Mouse (Mus musculus) stomach, postnatal 0 days (tissue): ENCODE data around the gene Gabbr1.
A peak's percentile ranks its signal among the peaks of the same experiment; 100 is the strongest.

Experiments used
- CTCF ChIP-seq: IDR thresholded peaks from 2 replicates; pipeline ENCODE4 v1.5.1; 2016; ENCODE audit warnings: antibody characterized with exemption, low read depth, mild to moderate bottlenecking, moderate library complexity
- EP300 ChIP-seq: optimal IDR thresholded peaks from 2 replicates; pipeline ENCODE3; 2016; ENCODE audit warnings: antibody characterized with exemption

GRCm38 (mm10) chr17:37046312-37047112 is 746 bp downstream of the Gabbr1 start:
- no peak for TF ChIP-seq EP300
- TF ChIP-seq CTCF = peak; percentile 48
